Mouse (Mus musculus) forebrain, postnatal 0 days (tissue): ENCODE results near the gene Ankrd61. TPM values are rescaled to one million over a fixed set of nuclear protein-coding genes. Genes with fewer than 3 reads are reported as not detected.

Experiments used
- ATAC-seq: fragments of 200-750 bp; cut with Nextera tagmentation; 2 replicates; pipeline ENCODE4 v1.8.0; 2017; ENCODE audit warnings: mild to moderate bottlenecking, moderate library complexity
- DNase-seq: peaks from one replicate; pipeline ENCODE4 v3.0.0-alpha.2; 2015
- H3K27ac ChIP-seq: fragments of 300-500 bp; sonication (generic); 2 replicates; pipeline ENCODE4 v1.5.1; 2014; ENCODE audit warnings: low read depth, mild to moderate bottlenecking, antibody characterized with exemption, low read length, moderate library complexity, mixed read lengths
- H3K27me3 ChIP-seq: fragments of 300-500 bp; sonication (generic); 2 replicates; pipeline ENCODE4 v1.6.1; 2014; ENCODE audit warnings: mild to moderate bottlenecking, low read length, mixed read lengths; ENCODE audit not compliant: insufficient read depth
- H3K36me3 ChIP-seq: fragments of 300-500 bp; sonication (generic); 2 replicates; pipeline ENCODE4 v1.6.1; 2014; ENCODE audit warnings: mild to moderate bottlenecking, moderate library complexity; ENCODE audit not compliant: insufficient read depth
- H3K4me1 ChIP-seq: fragments of 300-500 bp; sonication (generic); 2 replicates; pipeline ENCODE4 v1.6.1; 2014; ENCODE audit warnings: antibody characterized with exemption; ENCODE audit not compliant: insufficient read depth
- H3K4me2 ChIP-seq: fragments of 300-500 bp; sonication (generic); 2 replicates; pipeline ENCODE4 v1.6.1; 2014; ENCODE audit warnings: low read depth, mild to moderate bottlenecking, moderate library complexity
- H3K4me3 ChIP-seq: fragments of 300-500 bp; sonication (generic); 2 replicates; pipeline ENCODE4 v1.5.1; 2014; ENCODE audit warnings: low read depth, low read length, mixed read lengths
- H3K9ac ChIP-seq: fragments of 300-500 bp; sonication (generic); 2 replicates; pipeline ENCODE4 v1.6.1; 2014; ENCODE audit warnings: mild to moderate bottlenecking
- H3K9me3 ChIP-seq: fragments of 300-500 bp; sonication (generic); 2 replicates; pipeline ENCODE4 v1.6.1; 2016; ENCODE audit warnings: low read length
- CTCF ChIP-seq: sonication (generic); IDR thresholded peaks from 2 replicates; pipeline ENCODE4 v1.5.1; 2016; ENCODE audit warnings: antibody characterized with exemption, control low read depth, low read depth
- WGBS: fragments of 180-500 bp; shearing (Covaris S2); extraction: QIAGEN DNeasy Blood & Tissue Kit; methylation state at CpG from one replicate; pipeline ENCODE4 v1.1.7; 2014; 5-methylcytosine and 5-hydroxymethylcytosine counted together
- polyA plus RNA-seq: library from polyadenylated mRNA; unstranded; fragments of >200 nt; fragmentation: Nextera tagmentation; extraction: Ambion mirVana; gene quantifications from 2 replicates; pipeline ENCODE4 v1.2.1, GENCODE M21; 2015
- total RNA-seq: library from RNA; depleted of rRNA; stranded (reverse); fragments of >200 nt; gene quantifications from 2 replicates; pipeline ENCODE4 v1.2.3, GENCODE M21; 2014

Gene Ankrd61
- total and polyA plus RNA-seq, 2 experiments from 2014 or later = 0.13 TPM; not detected in 1

DNA sequence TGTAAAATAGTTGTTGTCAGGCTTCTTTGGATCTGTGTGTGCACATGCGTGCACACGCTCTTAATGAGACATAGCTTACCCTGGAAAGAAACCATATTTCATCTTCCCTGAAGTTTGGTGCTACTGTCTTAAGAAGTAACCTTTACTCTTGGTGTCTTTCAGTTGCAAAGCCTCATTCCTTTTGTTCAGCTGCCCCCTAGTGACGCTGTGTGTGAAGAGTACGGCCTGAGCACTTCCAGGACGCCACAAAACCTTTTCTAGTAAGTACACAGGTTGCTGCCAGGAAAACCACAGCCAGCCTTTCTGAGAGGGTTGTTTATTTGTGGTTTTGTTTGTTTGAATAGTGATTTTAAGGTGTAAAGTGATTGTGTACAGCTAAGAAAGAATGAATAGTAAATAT, 19.9 kb upstream of the Ankrd61 start:
- peaks cover 59% of the 10 kb centered on the region for H3K36me3 ChIP-seq
- peak; percentile 55 for TF ChIP-seq CTCF
- WGBS = 46% methylated on average over 5 of the region's 5 CpGs
- H3K27me3 ChIP-seq = no peaks in the 10 kb centered on the region
- peak; percentile 51 for DNase-seq
- no peaks in the 10 kb centered on the region for H3K4me1 ChIP-seq
- ATAC-seq = no peak
- no peaks in the 10 kb centered on the region for H3K9me3 ChIP-seq
- H3K4me3 ChIP-seq = no peak overlapping the region
- H3K9ac ChIP-seq = no peak overlapping the region
- no peak overlapping the region for H3K27ac ChIP-seq
- H3K4me2 ChIP-seq = no peak overlapping the region

DNA sequence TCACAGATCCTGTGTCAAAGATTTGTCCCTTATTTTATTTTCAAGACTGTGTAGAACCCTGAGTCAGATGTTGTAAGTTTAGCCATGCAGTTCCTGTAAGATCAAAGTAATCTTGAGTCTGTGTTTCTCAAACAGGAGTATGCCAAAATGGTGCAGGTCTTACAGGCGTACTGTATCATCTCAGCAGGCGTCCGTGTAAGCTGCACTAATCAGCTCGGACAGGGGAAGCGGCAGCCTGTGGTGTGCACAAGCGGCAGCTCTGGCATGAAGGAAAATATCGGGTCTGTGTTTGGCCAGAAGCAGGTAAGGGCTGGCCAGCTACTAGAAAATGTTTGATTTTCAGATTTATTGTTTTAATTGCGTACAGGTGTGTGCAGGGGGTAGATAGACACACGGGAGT, 18.7 kb upstream of the Ankrd61 start:
- DNase-seq = no peak
- Histone ChIP-seq H3K27ac (no peak overlapping the region), H3K36me3 (peaks cover 52% of the 10 kb centered on the region), H3K27me3 (no peaks in the 10 kb centered on the region), H3K4me2 (no peak overlapping the region), H3K9me3 (no peaks in the 10 kb centered on the region), H3K4me1 (no peaks in the 10 kb centered on the region), H3K4me3 (no peak overlapping the region), H3K9ac (no peak overlapping the region)
- no peak for ATAC-seq
- 93% methylated on average over 9 of the region's 9 CpGs for WGBS
- TF ChIP-seq CTCF = no peak

DNA sequence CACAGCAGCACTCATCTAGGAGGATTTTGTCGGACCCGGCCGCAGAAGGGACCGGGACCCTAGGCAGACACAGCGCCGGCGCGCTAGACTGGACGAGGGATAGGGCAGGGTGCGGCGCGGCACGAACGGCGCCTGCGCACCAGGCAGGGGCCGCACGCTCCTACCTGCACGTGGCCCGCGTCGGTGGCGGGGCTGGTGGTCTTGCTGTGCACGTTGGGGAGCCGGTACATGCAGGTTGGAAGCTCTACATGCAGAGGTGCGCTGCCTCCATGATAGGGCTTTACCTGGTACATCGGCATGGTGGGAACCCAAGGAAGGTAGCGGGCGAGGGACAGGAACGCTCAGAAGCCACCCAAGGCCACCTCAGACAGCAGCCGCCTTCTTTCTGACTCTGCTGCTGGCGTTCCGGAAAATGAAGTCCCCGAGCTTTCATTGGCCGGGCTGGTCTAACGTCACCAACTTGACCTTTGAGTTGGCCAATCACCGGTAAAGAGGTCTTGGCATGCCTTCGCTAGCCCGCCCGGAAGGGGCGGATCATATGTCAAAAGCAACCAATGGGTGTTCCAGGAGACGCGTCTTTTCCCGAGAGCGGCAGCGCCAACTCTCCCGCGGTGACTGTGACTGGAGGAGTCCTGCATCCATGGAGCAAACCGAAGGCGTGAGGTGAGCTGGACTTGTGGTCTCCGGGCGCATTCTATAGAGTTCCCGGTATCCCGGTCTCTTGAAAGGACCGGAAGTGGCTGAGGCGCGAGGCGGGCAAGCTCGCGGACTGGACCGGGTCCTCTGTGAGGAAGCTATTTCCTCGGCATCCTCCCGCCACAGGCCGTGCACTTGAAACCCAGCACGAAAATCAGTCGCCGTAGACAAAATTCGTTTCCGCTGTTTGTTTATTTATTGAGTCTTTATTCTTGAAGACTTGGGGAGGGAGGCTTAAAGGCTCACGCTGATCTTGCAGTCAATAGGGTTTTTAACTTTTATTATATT, 12.2 kb upstream of the Ankrd61 start, which contains the start of the genes Aimp2 and Pms2:
Gene Aimp2 (minus strand): TSS at position 431 of the 984 bp plus-strand sequence.
Gene Pms2 (plus strand): TSS at position 548 of the 984 bp plus-strand sequence.
- DNase-seq (peak; percentile 99), ATAC-seq (peak; percentile 99)
- no peaks in the 10 kb centered on the region for H3K27me3 ChIP-seq
- TF ChIP-seq CTCF = no peak
- peak within 1 kb of the TSS; percentile 45 for H3K4me3 ChIP-seq
- H3K27ac ChIP-seq = peak within 1 kb of the TSS; percentile 82
- peaks cover 17% of the 10 kb centered on the region for H3K4me1 ChIP-seq
- no peaks in the 10 kb centered on the region for H3K9me3 ChIP-seq
- WGBS = 3% methylated on average over 70 of the region's 70 CpGs
- H3K4me2 ChIP-seq = peak within 1 kb of the TSS; percentile 57
- H3K36me3 ChIP-seq = peaks cover 15% of the 10 kb centered on the region
- H3K9ac ChIP-seq = peak within 1 kb of the TSS; percentile 57

DNA sequence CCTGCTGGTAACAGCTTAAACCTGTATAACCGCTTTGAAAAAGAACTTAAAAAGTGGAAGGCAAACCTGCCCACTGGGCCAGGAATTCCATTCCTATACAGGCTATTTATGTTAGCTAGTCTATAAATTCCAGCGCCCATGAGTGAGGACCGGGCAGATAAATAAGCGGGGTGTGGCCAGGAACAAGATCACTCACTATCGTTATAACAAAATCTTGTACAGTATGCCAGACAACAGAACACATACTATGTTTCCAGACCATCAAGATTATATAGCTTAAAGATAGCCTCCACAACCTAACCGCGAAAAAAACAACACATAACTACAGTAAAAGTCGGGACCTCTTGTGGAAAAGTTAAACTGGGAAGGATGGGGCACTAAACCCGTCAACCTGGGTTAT, 11.4 kb upstream of the Ankrd61 start:
- TF ChIP-seq CTCF = no peak
- peak overlapping the region; percentile 57 for H3K4me2 ChIP-seq
- DNase-seq (no peak), ATAC-seq (no peak)
- peaks cover 17% of the 10 kb centered on the region for H3K4me1 ChIP-seq
- 4% methylated on average over 9 of the region's 9 CpGs for whole genome bisulfite sequencing
- peak overlapping the region; percentile 82 for H3K27ac ChIP-seq
- no peaks in the 10 kb centered on the region for H3K9me3 ChIP-seq
- H3K9ac ChIP-seq = peak overlapping the region; percentile 57
- H3K27me3 ChIP-seq = no peaks in the 10 kb centered on the region
- H3K36me3 ChIP-seq = peaks cover 18% of the 10 kb centered on the region
- H3K4me3 ChIP-seq = peak overlapping the region; percentile 45

DNA sequence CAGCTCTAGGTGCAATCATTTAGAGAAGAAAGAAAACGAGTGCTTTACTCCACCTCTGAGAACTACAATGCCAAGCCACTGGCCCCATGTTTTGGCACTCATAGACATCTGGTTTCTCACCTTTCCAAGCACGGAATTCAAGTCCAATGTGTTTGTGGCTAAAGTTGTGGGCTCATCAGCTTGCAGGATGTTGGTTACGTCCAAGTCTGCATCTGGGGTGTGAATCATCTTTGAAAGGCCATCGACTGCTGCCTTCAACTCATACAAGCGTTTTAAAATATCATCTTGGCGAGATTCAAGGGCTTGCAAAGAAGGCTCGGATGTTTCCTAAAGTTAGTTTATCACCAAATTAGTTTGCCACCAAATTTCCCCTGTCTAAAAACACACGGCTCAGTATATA, 8.9 kb upstream of the Ankrd61 start:
- no peak for TF ChIP-seq CTCF
- H3K27me3 ChIP-seq = no peaks in the 10 kb centered on the region
- H3K4me1 ChIP-seq = peaks cover 17% of the 10 kb centered on the region
- no peak overlapping the region for H3K4me3 ChIP-seq
- no peaks in the 10 kb centered on the region for H3K9me3 ChIP-seq
- H3K4me2 ChIP-seq = no peak overlapping the region
- DNase-seq (no peak), ATAC-seq (no peak)
- H3K27ac ChIP-seq = no peak overlapping the region
- peaks cover 43% of the 10 kb centered on the region for H3K36me3 ChIP-seq
- H3K9ac ChIP-seq = no peak overlapping the region
- 86% methylated on average over 8 of the region's 8 CpGs for whole genome bisulfite sequencing

DNA sequence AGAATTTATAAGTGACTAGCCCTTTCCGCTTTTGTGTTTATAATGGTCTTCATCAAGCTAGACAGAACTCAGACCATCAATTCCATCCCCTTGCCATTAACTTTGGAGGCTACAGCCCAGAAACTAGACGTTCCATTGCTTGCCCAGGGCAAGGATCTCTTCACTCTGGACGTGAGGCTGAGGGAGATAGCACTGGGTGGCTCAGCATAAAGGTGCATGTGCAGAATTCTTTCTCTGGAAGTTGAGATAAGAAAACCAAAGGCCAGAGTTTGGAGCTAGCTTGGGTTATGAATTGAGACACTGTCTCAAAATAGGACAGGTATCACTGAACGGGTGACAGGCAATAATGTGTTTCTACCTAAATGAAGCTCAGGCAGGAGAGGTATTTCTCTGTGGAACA, 6.3 kb upstream of the Ankrd61 start:
- Histone ChIP-seq H3K9ac (no peak overlapping the region), H3K9me3 (no peaks in the 10 kb centered on the region), H3K27ac (no peak overlapping the region), H3K4me2 (no peak overlapping the region), H3K4me1 (peaks cover 7% of the 10 kb centered on the region), H3K36me3 (peaks cover 60% of the 10 kb centered on the region), H3K27me3 (no peaks in the 10 kb centered on the region), H3K4me3 (no peak overlapping the region)
- WGBS = 96% methylated on average over 4 of the region's 4 CpGs
- no peak for TF ChIP-seq CTCF
- DNase-seq = no peak
- no peak for ATAC-seq

DNA sequence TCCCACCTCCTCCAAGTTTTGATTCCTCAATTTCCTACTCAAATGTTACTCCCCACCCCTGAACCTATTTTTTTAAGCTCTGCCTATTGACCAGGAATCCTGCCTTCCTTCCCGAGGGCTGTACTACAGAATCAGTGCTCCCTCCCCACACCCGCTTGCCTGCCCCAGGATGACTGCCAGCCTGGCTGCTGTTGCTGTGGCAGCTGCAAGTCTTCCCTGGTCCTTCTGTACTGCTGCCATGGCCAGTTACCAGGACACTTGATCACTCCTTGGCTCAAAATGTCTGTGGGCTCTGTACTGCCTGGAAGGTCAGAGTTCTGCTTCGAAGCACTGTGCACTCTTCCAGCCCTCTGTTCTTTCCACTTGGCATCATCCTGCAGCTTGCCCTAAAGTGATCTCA, 4.6 kb upstream of the Ankrd61 start:
- H3K27me3 ChIP-seq = no peaks in the 10 kb centered on the region
- no peak for ATAC-seq
- no peak overlapping the region for H3K9ac ChIP-seq
- peaks cover 77% of the 10 kb centered on the region for H3K36me3 ChIP-seq
- no peak overlapping the region for H3K4me3 ChIP-seq
- 74% methylated on average over 3 of the region's 3 CpGs for WGBS
- no peak for DNase-seq
- no peak for TF ChIP-seq CTCF
- no peaks in the 10 kb centered on the region for H3K4me1 ChIP-seq
- H3K4me2 ChIP-seq = no peak overlapping the region
- no peaks in the 10 kb centered on the region for H3K9me3 ChIP-seq
- no peak overlapping the region for H3K27ac ChIP-seq
